30 mouse cellular contexts compared by ENCODE assay signal in genomic region chr13:51623678-51624077, GRCm38 (mm10). TPM values are rescaled to one million over a fixed set of nuclear protein-coding genes. Genes with fewer than 3 reads are reported as not detected.
"Had no signal": no experiment of that assay in that cellular context is flagged by ENCODE, and none has a peak within 500 bp of the region (broad histone marks: within the 10 kb centered on the region; RNA-seq: fewer than 3 reads in every experiment).

No protein-coding gene starts in this region.

- DNase-seq: cerebellum, adult 8-10 months; cerebellum, adult 9-10 months; cerebellum, adult 9-11 months; cerebellum, postnatal 10 days; cerebellum, postnatal 14 days; cerebellum, postnatal 25 days; cerebellum, postnatal 36 days; embryo, embryonic 11 days; gastrocnemius, adult 2 months; gastrocnemius, postnatal 10 days; gastrocnemius, postnatal 14 days; gastrocnemius, postnatal 25 days; gastrocnemius, postnatal 36 days; heart, adult 18-20 months; heart, adult 2 months had no signal

- H3K9me3 ChIP-seq: embryonic facial prominence, embryonic 10.5 days; embryonic facial prominence, embryonic 12.5 days; embryonic facial prominence, embryonic 13.5 days; forebrain, embryonic 10.5 days; forebrain, embryonic 12.5 days; forebrain, embryonic 15.5 days; heart, embryonic 10.5 days had no signal

- H3K36me3 ChIP-seq: embryonic facial prominence, embryonic 10.5 days; embryonic facial prominence, embryonic 12.5 days; embryonic facial prominence, embryonic 13.5 days; embryonic facial prominence, embryonic 15.5 days; forebrain, embryonic 10.5 days; forebrain, embryonic 12.5 days; forebrain, embryonic 15.5 days; heart, embryonic 10.5 days had no signal

- H3K27me3 ChIP-seq: embryonic facial prominence, embryonic 12.5 days; embryonic facial prominence, embryonic 13.5 days; embryonic facial prominence, embryonic 15.5 days; forebrain, embryonic 12.5 days; forebrain, embryonic 15.5 days had no signal

- H3K4me3 ChIP-seq: embryonic facial prominence, embryonic 10.5 days; embryonic facial prominence, embryonic 12.5 days; embryonic facial prominence, embryonic 13.5 days; embryonic facial prominence, embryonic 15.5 days; erythroblast, embryonic 14.5 days; forebrain, embryonic 10.5 days; forebrain, embryonic 12.5 days; forebrain, embryonic 15.5 days; gastrocnemius, adult 2 months; heart, adult 2 months; heart, embryonic 10.5 days had no signal

- H3K4me2 ChIP-seq: embryonic facial prominence, embryonic 12.5 days; embryonic facial prominence, embryonic 13.5 days; embryonic facial prominence, embryonic 15.5 days; forebrain, embryonic 12.5 days; forebrain, embryonic 15.5 days; heart, embryonic 11.5 days had no signal

- ATAC-seq: forebrain, embryonic 14.5 days; forebrain, embryonic 15.5 days; forebrain, embryonic 16.5 days had no signal

- H3K27ac ChIP-seq: embryonic facial prominence, embryonic 10.5 days; embryonic facial prominence, embryonic 12.5 days; embryonic facial prominence, embryonic 13.5 days; embryonic facial prominence, embryonic 15.5 days; forebrain, embryonic 10.5 days; forebrain, embryonic 12.5 days; forebrain, embryonic 15.5 days; gastrocnemius, adult 2 months; heart, adult 2 months; heart, embryonic 10.5 days had no signal

- H3K9ac ChIP-seq: embryonic facial prominence, embryonic 12.5 days; embryonic facial prominence, embryonic 13.5 days; embryonic facial prominence, embryonic 15.5 days; forebrain, embryonic 12.5 days; forebrain, embryonic 15.5 days had no signal

- H3K4me1 ChIP-seq: embryonic facial prominence, embryonic 12.5 days; embryonic facial prominence, embryonic 13.5 days; embryonic facial prominence, embryonic 15.5 days; forebrain, embryonic 12.5 days; forebrain, embryonic 15.5 days; heart, embryonic 10.5 days had no signal

RNA-seq across cellular contexts. Expression of gene Cks2, which starts 21.4 kb away (rescaled TPM):
- total RNA-seq: gastrocnemius, adult 18-20 months; gastrocnemius, adult 2 months had no signal

RNA-seq across cellular contexts. Expression of gene Shc3, which starts 54.5 kb away (rescaled TPM):
- total RNA-seq: common myeloid progenitor, adult 5-6 weeks; granulocyte monocyte progenitor cell, adult 5-6 weeks had no signal
- polyA plus RNA-seq: erythroblast, embryonic 14.5 days had no signal
